Mouse (Mus musculus) kidney, adult 2 months (tissue): Measurements from ENCODE around the gene 1190002N15Rik.

Experiments
- CTCF ChIP-seq: fragments of 200-500 bp; conservative IDR thresholded peaks from 2 replicates; pipeline ENCODE4 v1.5.1; 2011; ENCODE audit warnings: low read depth, mild to moderate bottlenecking, control low read depth, low read length, moderate library complexity, mixed read lengths; ENCODE audit not compliant: insufficient read depth, insufficient read length
- POLR2A ChIP-seq: fragments of 200-500 bp; IDR thresholded peaks from one replicate; pipeline ENCODE4 v1.6.1; 2011; ENCODE audit warnings: low read depth, low read length, control low read depth

DNA sequence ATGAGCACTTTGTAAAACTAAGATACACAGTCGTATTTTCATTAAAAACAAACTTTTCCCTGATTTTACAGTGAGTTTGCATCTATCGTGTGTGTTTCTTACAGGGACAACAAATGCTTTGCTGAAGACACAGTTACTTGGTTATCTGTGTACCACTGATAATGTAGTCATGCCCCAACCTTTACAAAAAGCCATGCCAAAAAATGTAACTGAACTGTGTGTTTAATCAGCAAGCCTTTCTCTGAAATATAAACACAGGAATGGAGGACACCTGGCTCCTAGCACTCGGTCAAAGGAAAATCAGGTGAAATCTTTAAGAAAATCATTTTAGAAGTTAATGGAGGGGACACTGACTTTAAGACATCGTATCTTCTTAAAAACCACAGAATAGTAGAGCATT lies 43.8 kb upstream of the 1190002N15Rik start:
- TF ChIP-seq POLR2A (no peak), CTCF (no peak)
